Mouse (Mus musculus) gonadal fat pad, adult 2 months (tissue): ENCODE measurements around the gene Tmem252. TPM values are rescaled to one million over a fixed set of nuclear protein-coding genes. Genes with fewer than 3 reads are reported as not detected.

Experiments used
- DNase-seq: peaks from one replicate; pipeline ENCODE4 v3.0.0-alpha.2; 2012; ENCODE audit warnings: low read depth
- polyA plus RNA-seq: library from polyadenylated mRNA; depleted of rRNA; stranded (reverse); fragments of >200 nt; gene quantifications from 2 replicates; pipeline ENCODE4 v1.2.3, GENCODE M21; 2012; rRNA removed

Tmem252 gene
- polyA plus RNA-seq, 1 experiment = 2.3 TPM

GRCm38 (mm10) chr19:24724362-24724761 lies 50.6 kb downstream of the Tmem252 start:
- no peak for DNase-seq

- DNase-seq = no peak
Measured at GRCm38 (mm10) chr19:24730661-24731060, 56.9 kb downstream of the Tmem252 start.

Other genes starting within 250 kb of the Tmem252 start
- 27.4 and 31.2 TPM in 2 replicates for gene Fam122a, start 196.7 kb upstream of the Tmem252 start, polyA plus RNA-seq
- gene Pip5k1b, start 118.1 kb upstream of the Tmem252 start, polyA plus RNA-seq = 24.1 and 28.8 TPM in 2 replicates
- gene Pgm5, start 187.8 kb downstream of the Tmem252 start, polyA plus RNA-seq = 41.4 and 45.2 TPM in 2 replicates
- gene Gm10053, start 201.7 kb downstream of the Tmem252 start, polyA plus RNA-seq = 39.2 and 42.9 TPM in 2 replicates
- not detected in 2 replicates for gene Foxd4, start 227.2 kb downstream of the Tmem252 start, polyA plus RNA-seq